Mouse (Mus musculus): Measurements from ENCODE around the gene Rad23b. TPM values are rescaled to one million over a fixed set of nuclear protein-coding genes. Genes with fewer than 3 reads are reported as not detected.
A peak's percentile ranks its signal among the peaks of the same experiment; 100 is the strongest.
"Not testable (repeated sequence)": the region's sequence is repeated elsewhere in the genome, so short reads cannot be mapped to it uniquely, and the experiment has no call there.

Rad23b gene
- polyA plus RNA-seq, 1 experiment from 2014 or later: 98.5 TPM

GRCm38 (mm10) chr4:55406558-55406957 lies 56.7 kb downstream of the Rad23b start:
- ATAC-seq (ENCODE audit: low FRiP score, low read depth): no peak
- Histone ChIP-seq H3K27me3 (no peaks in the 10 kb centered on the region), H3K4me3 (no peak overlapping the region), H3K4me2 (no peak overlapping the region), H3K9ac (no peak overlapping the region), H3K27ac (replicated peaks) (no peak overlapping the region), H3K9me3 (no peaks in the 10 kb centered on the region), H3K4me1 (replicated peaks) (no peaks in the 10 kb centered on the region), H3K36me3 (no peaks in the 10 kb centered on the region)
- WGBS: 88% methylated on average over 1 of the region's 1 CpGs

- Histone ChIP-seq H3K9ac (no peak overlapping the region), H3K27me3 (no peaks in the 10 kb centered on the region), H3K9me3 (no peaks in the 10 kb centered on the region), H3K36me3 (no peaks in the 10 kb centered on the region), H3K4me3 (no peak overlapping the region), H3K4me2 (no peak overlapping the region), H3K27ac (replicated peaks) (no peak overlapping the region), H3K4me1 (replicated peaks) (no peaks in the 10 kb centered on the region)
- ATAC-seq (ENCODE audit: low FRiP score, low read depth): no peak
- WGBS: 77% methylated on average over 2 of the region's 2 CpGs
Measured at GRCm38 (mm10) chr4:55408081-55408480, 58.2 kb downstream of the Rad23b start.

- Histone ChIP-seq H3K27ac (replicated peaks) (no peak overlapping the region), H3K9ac (no peak overlapping the region), H3K36me3 (no peaks in the 10 kb centered on the region), H3K27me3 (no peaks in the 10 kb centered on the region), H3K9me3 (no peaks in the 10 kb centered on the region), H3K4me3 (no peak overlapping the region), H3K4me1 (replicated peaks) (no peaks in the 10 kb centered on the region), H3K4me2 (no peak overlapping the region)
- 93% methylated on average over 16 of the region's 16 CpGs for WGBS
- no peak for ATAC-seq (ENCODE audit: low FRiP score, low read depth)
Measured at GRCm38 (mm10) chr4:55409025-55409424, 59.2 kb downstream of the Rad23b start.

- not testable (repeated sequence) for ATAC-seq (ENCODE audit: low FRiP score, low read depth); H3K4me1 ChIP-seq (replicated peaks); H3K4me2 ChIP-seq; H3K27ac ChIP-seq (replicated peaks); H3K9ac ChIP-seq; H3K36me3 ChIP-seq; H3K9me3 ChIP-seq; H3K27me3 ChIP-seq; H3K4me3 ChIP-seq
- WGBS: 89% methylated on average over 1 of the region's 1 CpGs
Measured at GRCm38 (mm10) chr4:55409578-55410224, 59.9 kb downstream of the Rad23b start.

- ATAC-seq (ENCODE audit: low FRiP score, low read depth): peak; percentile 87
- no peak overlapping the region for H3K9ac ChIP-seq
- 0 out of 2 replicates have a peak overlapping the region, but pooled peaks have one; percentile 8 for H3K27ac ChIP-seq (replicated peaks)
- H3K27me3 ChIP-seq: no peaks in the 10 kb centered on the region
- no peak overlapping the region for H3K4me3 ChIP-seq
- H3K4me2 ChIP-seq: no peak overlapping the region
- H3K36me3 ChIP-seq: no peaks in the 10 kb centered on the region
- no peaks in the 10 kb centered on the region for H3K9me3 ChIP-seq
- 0 out of 2 replicates have a peak, but pooled peaks cover 5% of the 10 kb centered on the region for H3K4me1 ChIP-seq (replicated peaks)
- WGBS: 21% methylated on average over 3 of the region's 3 CpGs
Measured at GRCm38 (mm10) chr4:55415864-55416263, 66.0 kb downstream of the Rad23b start.

GRCm38 (mm10) chr4:55426250-55426649 lies 76.4 kb downstream of the Rad23b start:
- Histone ChIP-seq H3K27ac (replicated peaks) (no peak overlapping the region), H3K9me3 (no peaks in the 10 kb centered on the region), H3K9ac (no peak overlapping the region), H3K27me3 (no peaks in the 10 kb centered on the region), H3K4me2 (no peak overlapping the region), H3K36me3 (no peaks in the 10 kb centered on the region), H3K4me3 (no peak overlapping the region), H3K4me1 (replicated peaks) (no peaks in the 10 kb centered on the region)
- no peak for ATAC-seq (ENCODE audit: low FRiP score, low read depth)
- WGBS: 80% methylated on average over 4 of the region's 4 CpGs

Other genes with a start within 250 kb of the Rad23b start
- 2.5 and 2.7 TPM in 2 replicates for gene Klf4, start 182.4 kb downstream of the Rad23b start, polyA plus RNA-seq (2015; fragmentation: Nextera tagmentation; extraction: Ambion mirVana)

Data from hindbrain, embryonic 15.5 days (tissue).